Mouse (Mus musculus): Measurements from ENCODE around the gene Efna4.

DNA sequence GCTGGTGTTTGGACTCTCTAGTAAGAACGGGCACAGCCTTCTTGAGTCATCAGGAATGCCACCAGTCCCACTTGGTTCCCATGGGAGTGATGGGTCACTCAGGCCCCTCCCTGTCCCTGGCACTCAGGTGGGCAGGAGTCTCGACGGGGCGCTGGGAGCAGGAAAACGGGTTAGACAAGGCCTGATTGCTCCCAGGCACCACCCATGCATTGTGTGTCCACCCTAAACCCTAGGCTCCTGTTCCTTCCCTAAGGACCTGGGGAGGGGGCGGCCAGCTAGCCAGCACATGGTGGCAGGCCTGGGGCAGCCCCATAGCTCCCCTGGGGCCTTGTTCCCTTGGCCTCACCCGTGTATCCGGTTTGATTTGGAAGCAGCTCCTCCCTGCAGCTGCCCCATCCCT is 19.5 kb downstream of the Efna4 start:
- TF ChIP-seq GATA1 (IDR thresholded peaks at IDR 0.05; ENCODE audit: borderline replicate concordance, low read length), result no peak
- TF ChIP-seq FLI1 (IDR thresholded peaks at IDR 0.05; ENCODE audit: low read length), result no peak

All from megakaryocyte, embryonic 14.5 days (primary cell).